Mouse (Mus musculus) liver, embryonic 14.5 days (tissue): ENCODE measurements around the gene 9530068E07Rik.

Source experiments
- CTCF ChIP-seq: IDR thresholded peaks from 2 replicates; pipeline ENCODE4 v1.5.1; 2016; ENCODE audit warnings: antibody characterized with exemption, low read depth, control low read depth
- EP300 ChIP-seq: IDR thresholded peaks from 2 replicates; pipeline ENCODE4 v1.6.1; 2016; ENCODE audit warnings: antibody characterized with exemption, low read depth

GRCm38 (mm10) chr11:52458281-52458680 is 62.1 kb downstream of the 9530068E07Rik start:
- TF ChIP-seq CTCF, result no peak
- TF ChIP-seq EP300, result no peak
